Mouse (Mus musculus) left cerebral cortex, postnatal 4 days (tissue): Measurements from ENCODE around the gene Zdhhc24. TPM values are rescaled to one million over a fixed set of nuclear protein-coding genes. Genes with fewer than 3 reads are reported as not detected.

ENCODE experiments used
- DNase-seq: peaks from one replicate; pipeline ENCODE4 v3.0.0-alpha.2; 2022
- intact Hi-C: fragments of 180-260 bp; cut with DNase I; formaldehyde crosslinking; loops from one replicate; pipeline ENCODE4 v1.15.1; 2025
- total RNA-seq, 2 experiments: library from RNA; stranded (reverse); gene quantifications; 2 replicates each; pipeline ENCODE4 v1.2.3; 2021

Zdhhc24 gene
- total RNA-seq, 2 experiments from 2014 or later = 17.7 to 21.0 TPM

- no peak for DNase-seq
- intact Hi-C loops = no loop called here
Measured at GRCm38 (mm10) chr19:4876241-4876640, 2.2 kb upstream of the Zdhhc24 start.

- intact Hi-C loops = no loop called here
- DNase-seq = no peak
Measured at GRCm38 (mm10) chr19:4876755-4877154, 1.7 kb upstream of the Zdhhc24 start.

- no peak for DNase-seq
- intact Hi-C loops = no loop called here
Measured at GRCm38 (mm10) chr19:4877785-4878184, 683 bp upstream of the Zdhhc24 start, which contains the start of gene Actn3. Gene Actn3 (minus strand): TSS chr19:4877909.

- intact Hi-C loops = no loop called here
- DNase-seq = no peak
Measured at GRCm38 (mm10) chr19:4879324-4879703, 846 bp downstream of the Zdhhc24 start.

- DNase-seq = no peak
- intact Hi-C loops = no loop called here
Measured at GRCm38 (mm10) chr19:4883961-4884360, 5.5 kb downstream of the Zdhhc24 start.

GRCm38 (mm10) chr19:4889791-4890190, 11.3 kb downstream of the Zdhhc24 start:
- intact Hi-C loops = no loop called here
- DNase-seq = no peak

GRCm38 (mm10) chr19:4891798-4892197, 13.3 kb downstream of the Zdhhc24 start:
- DNase-seq = no peak
- intact Hi-C loops = no loop called here

GRCm38 (mm10) chr19:4896780-4897520, 18.5 kb downstream of the Zdhhc24 start:
- no peak for DNase-seq
- intact Hi-C loops = no loop called here

GRCm38 (mm10) chr19:4898972-4899371, 20.5 kb downstream of the Zdhhc24 start:
- no peak for DNase-seq
- intact Hi-C loops = no loop called here

GRCm38 (mm10) chr19:4899888-4900287, 21.4 kb downstream of the Zdhhc24 start:
- no peak for DNase-seq
- intact Hi-C loops = no loop called here

GRCm38 (mm10) chr19:4905979-4906794, 27.7 kb downstream of the Zdhhc24 start, which contains the start of gene Bbs1:
Gene Bbs1 (minus strand): TSS chr19:4906628.
- intact Hi-C loops = loop anchor here (5.0 kb wide), 1 partner anchor 149 kb away; the partner anchor contains the start of gene Rbm4b

GRCm38 (mm10) chr19:4908107-4908506, 29.6 kb downstream of the Zdhhc24 start:
- peak; percentile 53 for DNase-seq
- intact Hi-C loops = loop anchor here (5.0 kb wide), 1 partner anchor 151 kb away; the partner anchor contains the start of gene Rbm4b

More at GRCm38 (mm10) chr19:4905979-4906794, 27.7 kb downstream of the Zdhhc24 start, which contains the start of gene Bbs1:
- DNase-seq = peak; percentile 77

- intact Hi-C loops = loop anchor here (5.0 kb wide), 1 partner anchor 152 kb away; the partner anchor contains the start of gene Rbm4b
Measured at GRCm38 (mm10) chr19:4909376-4909775, 30.9 kb downstream of the Zdhhc24 start.

GRCm38 (mm10) chr19:4915924-4916603, 37.6 kb downstream of the Zdhhc24 start:
- intact Hi-C loops = no loop called here
- DNase-seq = no peak

More at GRCm38 (mm10) chr19:4909376-4909775, 30.9 kb downstream of the Zdhhc24 start:
- no peak for DNase-seq

GRCm38 (mm10) chr19:4916827-4917226, 38.4 kb downstream of the Zdhhc24 start:
- intact Hi-C loops = no loop called here
- DNase-seq = no peak

GRCm38 (mm10) chr19:4919652-4920051, 41.2 kb downstream of the Zdhhc24 start:
- no peak for DNase-seq
- intact Hi-C loops = no loop called here

- no peak for DNase-seq
- intact Hi-C loops = no loop called here
Measured at GRCm38 (mm10) chr19:4925121-4925860, 46.8 kb downstream of the Zdhhc24 start.

GRCm38 (mm10) chr19:4927904-4928531, 49.5 kb downstream of the Zdhhc24 start, which contains the start of gene Dpp3:
Gene Dpp3 (minus strand): TSS chr19:4928287.
- intact Hi-C loops = no loop called here
- peak; percentile 100 for DNase-seq

GRCm38 (mm10) chr19:4928781-4929180, 50.3 kb downstream of the Zdhhc24 start:
- peak; percentile 34 for DNase-seq

More at GRCm38 (mm10) chr19:4928781-4929180, 50.3 kb downstream of the Zdhhc24 start:
- intact Hi-C loops = no loop called here
